Mouse (Mus musculus): ENCODE results near the gene Cfap61.

Cfap61 gene

DNA sequence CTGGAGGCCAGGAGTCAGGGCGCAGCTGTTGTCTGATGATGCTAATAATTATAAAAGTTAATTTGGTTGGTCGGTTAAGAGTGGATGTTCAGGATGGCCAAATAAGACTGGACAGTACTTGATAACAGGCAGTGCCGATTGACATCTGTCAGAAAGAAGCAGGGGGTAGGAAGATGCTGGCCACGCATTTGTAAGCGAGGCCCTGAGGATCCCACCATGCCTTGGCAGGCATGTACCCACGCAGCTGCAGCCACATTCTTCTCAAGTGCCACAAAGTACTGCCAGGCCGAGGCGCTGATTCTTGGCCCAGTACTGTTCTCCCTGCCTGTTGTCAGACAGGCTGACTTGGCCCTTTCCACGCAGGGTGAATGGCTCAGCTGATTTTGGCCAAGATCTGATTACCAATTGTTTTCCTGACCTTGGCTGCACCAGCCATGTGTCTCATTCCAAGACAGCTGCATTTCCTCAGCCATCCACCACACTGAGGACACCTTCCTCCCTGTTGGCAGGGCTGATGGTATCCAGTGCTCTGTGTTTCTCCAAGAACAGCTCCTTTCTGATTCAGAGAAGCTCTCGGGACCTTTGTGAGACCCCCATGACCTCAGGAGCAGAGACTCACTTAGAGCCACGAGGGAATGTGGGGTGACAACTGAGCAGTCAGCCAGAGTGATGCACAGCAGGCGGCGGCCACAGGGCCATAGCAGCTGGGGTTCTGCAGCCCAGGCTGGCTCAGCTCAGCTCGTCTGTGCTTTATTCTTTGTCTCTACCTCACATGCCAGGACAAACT lies 233.6 kb downstream of the Cfap61 start:
- no peak for DNase-seq

DNA sequence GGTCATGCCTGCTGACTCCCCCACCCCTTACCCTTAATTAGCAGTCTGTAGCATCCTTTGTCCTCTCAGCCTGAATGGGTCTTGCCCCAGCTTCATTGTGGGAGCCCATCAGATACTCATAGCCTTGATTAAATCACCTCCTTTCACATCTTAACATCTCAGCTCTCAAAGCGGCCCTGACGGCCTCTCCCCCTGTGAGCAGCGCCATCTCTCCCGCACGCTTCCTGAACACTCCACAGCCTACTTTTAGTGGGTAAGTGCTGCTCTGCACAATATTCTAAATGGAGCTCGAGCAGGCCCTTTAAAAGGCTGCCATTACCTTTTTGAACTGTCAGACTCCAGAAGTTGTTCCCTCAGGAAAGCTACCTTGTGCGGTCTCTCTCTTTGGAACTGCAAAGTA lies 234.9 kb downstream of the Cfap61 start:
- DNase-seq: no peak

DNA sequence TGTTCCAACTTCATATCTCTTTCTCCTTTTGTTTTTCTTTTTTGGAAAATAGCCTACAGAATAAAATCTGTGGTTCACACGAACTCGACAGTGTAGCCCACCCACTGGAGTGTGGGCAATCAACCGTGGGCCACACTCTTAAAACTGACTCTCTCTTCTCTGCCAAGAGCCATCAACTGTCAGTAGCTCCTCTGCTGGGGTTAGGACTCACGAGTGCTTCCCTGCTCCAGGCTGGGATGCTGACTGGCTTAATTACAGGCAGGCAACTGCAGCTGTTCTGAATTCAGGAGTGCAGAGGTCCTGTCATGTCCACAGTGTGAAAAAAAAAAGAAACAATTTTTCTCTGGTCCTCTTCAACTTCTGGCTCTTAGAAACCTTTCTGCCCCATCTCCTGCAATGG lies 237.5 kb downstream of the Cfap61 start:
- DNase-seq: no peak

DNA sequence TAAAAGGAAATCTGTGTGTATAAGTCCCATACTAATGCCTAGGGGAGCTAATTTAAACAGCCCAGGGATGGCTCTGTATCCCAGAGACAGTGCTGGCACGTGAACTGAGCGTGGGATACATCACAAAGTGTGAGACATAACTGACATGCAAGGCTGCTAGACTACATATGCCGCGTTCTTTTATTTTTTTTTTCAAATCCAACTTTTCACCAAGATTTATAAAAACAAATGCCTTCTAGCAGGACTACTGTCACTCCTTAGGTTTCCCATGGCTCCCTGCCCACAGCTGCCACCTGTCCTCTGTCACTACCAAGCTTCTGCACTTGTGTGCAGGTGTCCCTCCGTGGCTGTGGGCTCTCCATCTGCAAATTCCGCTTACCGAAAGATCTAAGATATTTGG lies 239.6 kb downstream of the Cfap61 start:
- DNase-seq: no peak

DNA sequence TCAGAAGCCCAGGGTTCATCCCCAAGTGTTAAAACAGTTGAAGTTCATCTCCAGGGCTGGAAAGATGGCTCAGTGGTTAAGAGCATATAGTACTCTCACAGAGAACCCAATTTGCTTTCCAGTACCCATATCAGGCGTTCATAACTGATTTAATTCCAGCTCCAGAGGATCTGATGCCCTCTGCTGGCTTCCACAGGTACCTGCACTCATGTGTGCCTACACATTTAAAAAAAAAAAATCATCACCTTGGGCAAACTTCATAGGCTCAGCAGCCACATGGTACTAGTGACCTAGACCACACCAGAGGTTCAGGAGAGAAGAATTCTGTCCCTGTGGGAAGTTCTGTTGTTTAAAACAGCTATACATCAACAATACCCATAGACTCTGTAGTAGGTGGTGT lies 244.1 kb downstream of the Cfap61 start:
- no peak for DNase-seq

DNA sequence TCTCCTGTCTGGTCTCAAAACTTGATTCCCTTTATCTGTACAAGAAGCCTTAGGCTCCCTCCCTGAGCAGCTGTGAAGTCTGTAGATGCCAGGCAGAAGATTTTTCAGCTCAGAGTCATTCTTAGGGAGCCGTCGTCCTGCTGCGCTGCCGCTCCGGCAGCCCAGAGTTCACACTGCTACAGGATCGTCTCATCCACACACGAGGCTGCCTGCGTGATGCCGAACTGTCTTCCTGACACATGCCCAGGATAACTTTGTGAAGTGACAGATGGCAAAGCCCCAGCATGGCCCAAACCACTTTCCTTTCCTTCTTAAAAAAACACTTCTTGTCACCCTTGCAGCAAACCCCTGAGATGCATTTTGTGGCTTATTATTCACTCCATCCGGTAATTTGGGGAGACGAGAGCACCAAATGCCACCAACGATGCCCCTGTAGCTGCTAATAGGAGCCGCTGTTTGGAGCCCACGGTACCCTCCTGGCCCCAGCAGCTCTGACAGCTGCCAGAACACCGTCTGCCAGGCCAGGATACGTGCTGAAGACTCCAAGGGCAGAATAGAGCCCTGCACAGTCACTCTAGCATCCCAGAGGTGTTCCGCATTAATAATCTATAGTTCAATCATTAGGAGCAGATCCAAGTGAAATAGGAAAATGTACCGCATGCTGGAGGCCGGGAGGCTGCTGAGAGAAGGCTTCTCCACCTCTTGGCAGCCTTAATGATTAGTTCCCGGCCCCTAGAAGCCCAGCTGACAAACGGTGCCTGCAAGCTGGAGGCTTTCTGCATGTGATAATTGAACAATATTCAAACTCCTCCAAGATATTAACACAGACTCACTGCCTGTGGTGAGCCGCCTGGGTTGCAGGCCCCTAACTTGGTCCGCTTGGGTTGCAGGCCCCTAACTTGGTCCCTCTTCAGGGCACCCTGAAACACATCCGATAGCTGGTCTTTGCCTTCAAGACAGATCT lies 249.5 kb downstream of the Cfap61 start:
- DNase-seq: no peak

DNA sequence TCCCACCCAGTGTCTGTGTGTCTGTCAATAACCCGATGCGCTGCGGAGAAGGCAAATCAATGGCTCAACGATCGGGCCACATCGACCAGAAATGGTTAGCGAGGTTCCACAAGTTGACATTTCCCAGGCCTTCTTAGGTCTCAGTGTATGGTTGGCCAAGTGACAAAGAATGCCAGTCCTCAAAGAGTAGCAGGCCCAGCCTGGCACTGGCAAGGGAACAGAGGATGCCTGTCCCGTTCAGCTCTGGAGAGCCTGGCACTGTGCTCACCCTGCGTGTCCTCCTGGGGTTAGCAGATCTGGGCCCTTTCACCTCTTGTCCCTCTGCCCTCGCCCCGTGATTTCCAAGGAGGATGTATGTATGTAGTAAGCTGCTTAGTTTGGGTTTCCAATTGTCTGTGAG lies 261.5 kb downstream of the Cfap61 start:
- no peak for DNase-seq

DNA sequence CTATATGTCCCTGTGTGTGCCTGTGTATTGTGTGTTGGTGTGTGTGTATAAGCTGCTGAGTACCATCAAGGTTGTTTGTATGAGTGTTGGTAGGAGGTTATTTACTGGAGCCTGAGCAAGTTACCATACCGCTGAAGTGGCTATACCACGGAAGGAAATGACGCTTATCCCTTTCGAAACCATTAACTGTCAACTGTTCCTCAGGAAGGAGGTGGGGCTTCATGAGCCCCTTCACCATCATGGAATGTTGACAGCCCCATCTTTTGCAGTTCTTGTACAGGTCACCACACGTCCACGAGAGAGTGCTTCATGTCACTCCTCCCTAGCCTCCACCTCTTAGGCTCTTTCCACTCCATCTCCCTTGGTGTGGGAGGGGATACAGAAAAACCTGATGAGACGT lies 263.4 kb downstream of the Cfap61 start:
- DNase-seq: no peak

DNA sequence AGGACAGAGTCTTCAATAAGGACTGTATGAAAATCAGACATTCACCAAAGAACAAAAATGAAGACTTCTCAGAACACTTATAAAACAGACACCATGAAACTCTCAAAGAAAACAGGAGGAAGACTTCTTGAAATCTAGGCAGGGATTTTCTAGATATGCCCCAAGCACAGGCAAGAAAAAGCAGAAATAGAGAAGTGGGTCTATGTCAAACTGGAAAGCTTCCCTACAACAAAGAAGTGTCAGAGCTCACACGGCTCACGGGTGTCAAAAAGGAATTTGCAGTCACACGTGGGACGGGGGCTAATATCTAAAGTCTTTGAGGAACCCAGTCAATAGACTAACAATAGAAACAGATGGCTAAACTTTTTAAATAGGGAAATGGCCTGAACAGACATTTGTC lies 276.4 kb downstream of the Cfap61 start:
- no peak for DNase-seq

DNA sequence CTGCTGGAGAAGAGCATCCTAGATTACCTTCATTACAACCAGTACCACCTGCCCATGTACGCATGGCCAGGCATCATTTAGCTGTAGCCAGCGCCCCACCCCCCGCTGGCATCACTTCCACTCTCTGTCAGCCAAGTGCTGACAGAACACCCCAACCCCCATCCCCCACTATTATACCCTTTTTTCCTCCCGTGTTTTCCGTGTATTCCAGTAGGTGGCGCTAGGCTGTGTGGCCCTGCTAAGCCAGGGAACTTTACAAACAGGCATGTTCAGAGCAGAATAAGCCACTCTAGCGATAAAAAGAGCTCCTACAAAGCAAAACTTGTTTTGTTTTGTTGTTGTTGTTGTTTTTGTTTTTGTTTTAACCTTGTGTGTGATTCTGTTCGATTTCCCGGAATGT lies 280.1 kb downstream of the Cfap61 start:
- DNase-seq: no peak

DNA sequence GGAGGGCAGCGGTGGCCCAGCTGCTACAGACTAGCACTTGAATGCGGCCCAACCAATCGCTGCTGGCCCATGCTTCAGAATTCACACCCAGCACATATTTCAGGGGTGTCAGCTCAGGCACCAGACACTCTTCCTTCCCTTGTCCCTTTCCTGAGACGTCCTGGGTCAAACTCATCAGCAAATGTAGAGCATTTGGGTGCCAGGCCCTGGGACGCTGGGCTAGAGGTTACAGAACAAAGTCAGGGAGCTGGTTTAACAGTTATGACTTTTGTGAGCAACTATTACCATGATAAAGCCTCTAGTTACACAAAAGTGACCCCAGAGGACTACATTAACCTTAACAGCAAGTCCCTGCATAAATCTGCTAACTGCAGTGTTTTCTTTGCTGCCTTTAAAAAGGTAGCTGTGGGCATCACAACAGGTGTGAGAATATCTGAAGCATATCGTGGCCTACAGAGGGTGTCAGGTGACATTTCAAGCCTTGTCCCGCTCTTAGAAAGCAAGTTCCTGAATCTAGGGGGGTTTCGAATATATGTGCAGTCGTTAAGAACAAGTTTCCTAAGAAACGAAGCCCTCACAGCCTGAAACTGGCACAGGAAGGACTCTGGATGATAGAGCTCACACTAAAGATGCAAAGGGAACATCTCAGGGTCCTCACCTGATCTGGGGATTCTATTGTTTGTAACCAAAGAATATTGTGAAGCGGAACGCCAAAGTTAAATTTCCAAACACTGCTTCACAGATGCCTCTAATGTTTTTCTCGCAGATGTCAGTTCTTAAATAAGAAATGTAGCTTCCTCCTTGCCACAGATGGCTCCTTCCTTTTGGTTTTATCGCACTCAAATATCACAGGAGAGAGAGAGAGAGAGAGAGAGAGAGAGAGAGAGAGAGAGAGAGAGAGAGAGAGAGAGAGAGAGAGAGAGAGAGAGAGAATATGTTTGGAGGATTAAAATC lies 281.8 kb downstream of the Cfap61 start:
- DNase-seq: no peak

DNA sequence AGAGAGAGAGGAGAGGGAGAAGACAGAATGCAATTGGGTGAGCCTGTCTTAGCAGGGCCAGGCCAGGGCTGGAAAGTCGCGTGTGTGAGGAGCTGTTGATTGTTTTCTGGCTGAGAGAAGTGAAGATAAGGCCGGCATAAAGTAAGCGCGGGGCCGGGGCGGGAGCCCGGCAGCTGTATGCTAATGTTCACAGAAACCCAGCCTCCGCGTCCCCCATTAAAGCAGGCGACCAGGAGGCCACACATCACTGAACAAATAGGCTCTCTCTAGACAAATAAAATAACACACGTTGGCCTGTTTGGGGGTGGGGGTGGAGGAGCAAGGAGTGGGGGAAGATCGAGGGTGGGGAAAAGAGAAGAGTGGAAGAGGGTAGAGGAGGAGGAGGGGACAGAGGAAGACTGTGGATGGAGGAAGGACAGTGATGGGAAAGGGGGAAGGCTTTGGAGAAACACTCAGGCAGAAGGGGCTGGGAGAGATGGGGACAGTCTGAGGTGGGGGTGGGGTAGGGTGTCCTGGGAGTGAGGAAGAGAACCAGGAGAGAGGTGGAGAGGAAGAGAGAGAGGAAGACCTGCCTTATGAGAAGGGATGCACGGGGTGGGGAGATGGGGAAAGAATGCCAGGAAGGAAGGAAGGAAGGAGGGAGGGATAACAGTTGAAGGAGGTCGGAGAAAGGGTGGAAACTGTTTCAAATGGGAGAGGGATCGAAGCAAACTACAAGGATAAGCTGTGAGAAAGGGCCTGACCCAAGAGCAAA lies 282.8 kb downstream of the Cfap61 start:
- DNase-seq: no peak

DNA sequence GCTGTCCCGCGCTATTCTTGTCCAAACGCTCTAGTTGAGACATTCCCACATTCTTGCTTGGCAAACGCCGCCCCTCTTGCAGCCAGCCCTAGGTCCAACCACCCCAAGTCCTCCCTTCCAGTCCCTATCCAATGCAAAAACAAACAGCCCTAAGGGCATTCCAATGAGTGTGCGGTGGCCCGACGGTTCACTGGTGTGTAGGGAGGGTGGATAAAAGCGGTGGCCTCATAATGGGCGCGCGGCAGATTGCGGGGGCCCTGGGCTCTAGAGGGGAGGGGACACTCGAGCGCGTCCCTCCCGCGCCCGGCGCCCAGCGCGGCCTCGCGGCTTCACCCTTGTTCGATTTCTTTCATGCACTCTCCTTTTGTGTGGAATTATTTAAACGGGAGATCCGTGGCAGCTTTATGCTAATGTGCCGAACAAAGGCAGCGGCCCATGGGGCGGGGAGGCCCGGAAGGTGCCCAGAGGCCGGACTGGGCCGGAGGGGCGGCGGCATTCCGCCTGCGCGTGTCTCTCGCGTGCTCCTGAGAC lies 283.6 kb downstream of the Cfap61 start:
- DNase-seq: no peak

DNA sequence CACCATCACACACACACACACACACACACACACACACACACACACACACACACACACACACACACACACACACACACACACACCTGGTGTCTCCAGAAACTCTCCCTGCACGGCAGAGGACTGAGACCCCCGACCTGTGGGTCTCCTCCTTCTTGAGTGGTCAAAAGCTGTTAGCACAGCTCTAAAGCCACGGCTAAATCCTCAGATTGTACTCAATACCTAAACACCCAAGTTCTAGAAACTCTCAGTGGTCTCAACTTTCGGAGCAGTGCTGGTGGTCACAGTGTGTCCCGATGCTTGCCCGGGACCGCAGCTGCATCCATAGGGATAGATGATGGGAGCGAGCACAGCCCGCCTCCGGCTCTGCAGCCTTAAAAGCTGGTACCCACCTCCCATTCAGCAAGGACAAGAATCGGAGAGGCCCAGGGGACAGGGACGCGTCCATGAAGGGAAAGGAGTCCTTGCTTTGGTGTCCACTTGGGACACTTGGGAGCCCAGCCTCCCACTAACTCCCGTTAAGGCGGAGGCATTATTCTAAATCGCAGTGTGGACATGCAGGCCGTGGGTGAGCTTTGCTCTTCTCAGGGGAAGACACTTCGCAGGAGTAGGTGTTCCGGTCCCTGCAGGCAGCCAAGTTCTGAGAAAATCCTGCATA lies 284.4 kb downstream of the Cfap61 start:
- DNase-seq: no peak

DNA sequence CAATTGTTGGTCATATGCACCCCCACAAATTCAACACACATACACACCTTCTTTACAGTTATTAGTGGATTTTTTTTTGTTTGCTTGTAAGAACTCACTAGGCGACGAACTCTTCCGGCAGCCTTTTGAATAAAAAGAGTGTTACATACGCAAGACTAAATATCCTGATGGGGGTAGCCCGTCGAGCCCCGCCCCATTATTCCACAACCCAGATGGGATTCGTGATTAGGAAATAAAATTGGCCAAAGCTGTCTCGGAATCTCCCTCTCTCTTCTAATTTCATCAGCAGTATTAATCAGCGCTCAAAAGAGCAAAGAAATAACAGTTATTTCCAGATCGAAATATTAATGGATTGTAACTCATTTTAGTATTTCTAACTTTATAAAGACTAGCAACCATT lies 285.2 kb downstream of the Cfap61 start:
- DNase-seq: no peak

DNA sequence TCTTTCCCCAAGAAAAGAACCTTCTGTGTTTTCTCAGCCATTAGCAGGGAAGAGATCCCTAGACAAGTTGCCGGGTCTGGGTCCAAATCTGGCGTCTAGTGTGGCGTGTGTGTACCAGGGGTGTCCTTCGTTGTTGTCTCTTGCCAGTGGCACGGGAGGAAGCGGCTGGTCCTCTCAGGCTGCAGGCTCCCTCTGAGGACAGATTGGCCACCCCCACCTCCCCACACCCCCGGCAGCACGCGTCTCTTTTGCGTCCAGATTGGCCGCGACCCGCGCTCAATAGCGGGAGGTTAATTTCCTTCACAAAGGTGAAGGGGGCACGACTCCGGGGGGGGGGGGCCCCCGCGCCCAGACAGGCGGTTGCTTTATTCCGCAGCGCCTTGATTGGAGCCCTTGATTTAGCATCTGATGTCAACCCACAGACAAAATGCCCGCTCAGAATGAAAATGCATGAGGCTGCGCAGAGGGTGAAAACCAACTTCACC lies 286.0 kb downstream of the Cfap61 start:
- no peak for DNase-seq

DNA sequence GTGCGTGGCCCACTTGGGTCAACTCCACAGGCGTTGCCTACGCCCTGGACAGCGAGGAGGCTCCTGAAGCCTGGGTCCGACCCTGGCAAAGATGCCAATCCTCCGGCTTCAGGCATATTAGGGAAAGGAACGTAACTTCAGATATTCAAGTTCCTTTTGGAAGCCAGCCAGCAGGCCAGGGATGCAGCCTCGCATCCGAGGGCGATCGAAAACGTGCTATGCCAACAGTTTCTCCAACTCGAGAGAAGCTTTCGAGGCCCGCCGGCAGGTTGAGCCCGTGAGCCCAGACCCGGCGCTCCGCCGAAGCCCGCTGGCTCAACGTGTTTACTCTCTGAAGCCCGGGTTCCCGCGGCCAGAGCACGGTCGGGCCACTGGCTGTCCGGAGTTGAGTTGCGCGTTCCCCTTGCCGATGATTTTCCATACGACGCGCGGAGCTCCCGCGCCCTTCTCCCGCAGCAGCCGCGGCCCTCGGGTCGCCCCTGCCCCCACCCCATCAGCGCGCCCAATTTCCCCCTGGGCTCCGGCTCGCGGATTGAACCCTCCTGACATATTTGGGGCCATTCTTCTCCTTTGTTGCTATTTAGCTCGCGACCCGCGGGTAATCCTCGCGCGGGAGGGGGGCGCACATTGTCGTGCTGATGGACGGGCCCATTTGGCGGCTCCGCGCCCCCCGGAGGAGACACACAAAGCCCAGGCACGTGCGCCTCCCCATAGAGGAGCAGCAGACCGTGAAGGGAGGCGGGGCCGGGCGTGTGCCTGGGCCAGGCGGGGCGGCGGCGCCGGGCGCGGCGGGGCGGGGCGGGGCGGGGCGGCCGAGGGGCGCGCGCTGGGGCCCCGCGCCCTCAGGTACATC lies 286.7 kb downstream of the Cfap61 start, which contains the start of gene Insm1:
Insm1 (plus strand) TSS at position 846 of the 853 bp plus-strand sequence.
- DNase-seq: peak; percentile 10 to 28

DNA sequence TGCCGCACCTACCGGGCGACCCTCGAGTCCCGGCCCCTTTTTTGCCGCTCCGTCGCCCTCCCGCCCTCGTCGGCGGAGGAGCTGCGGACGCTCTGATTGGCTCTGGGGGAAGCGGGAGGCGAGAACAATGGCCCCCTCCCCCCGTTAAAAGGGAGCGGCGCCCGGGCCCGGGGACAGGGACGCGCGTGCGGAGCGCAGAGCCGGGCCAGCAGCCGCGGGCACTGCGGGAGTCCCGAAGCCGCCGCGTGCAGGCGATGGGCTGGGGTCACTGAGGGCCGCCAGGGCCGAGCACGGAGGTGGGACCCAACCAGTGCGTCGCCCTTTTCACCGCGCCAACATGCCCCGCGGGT lies 287.3 kb downstream of the Cfap61 start:
- no peak for DNase-seq

DNA sequence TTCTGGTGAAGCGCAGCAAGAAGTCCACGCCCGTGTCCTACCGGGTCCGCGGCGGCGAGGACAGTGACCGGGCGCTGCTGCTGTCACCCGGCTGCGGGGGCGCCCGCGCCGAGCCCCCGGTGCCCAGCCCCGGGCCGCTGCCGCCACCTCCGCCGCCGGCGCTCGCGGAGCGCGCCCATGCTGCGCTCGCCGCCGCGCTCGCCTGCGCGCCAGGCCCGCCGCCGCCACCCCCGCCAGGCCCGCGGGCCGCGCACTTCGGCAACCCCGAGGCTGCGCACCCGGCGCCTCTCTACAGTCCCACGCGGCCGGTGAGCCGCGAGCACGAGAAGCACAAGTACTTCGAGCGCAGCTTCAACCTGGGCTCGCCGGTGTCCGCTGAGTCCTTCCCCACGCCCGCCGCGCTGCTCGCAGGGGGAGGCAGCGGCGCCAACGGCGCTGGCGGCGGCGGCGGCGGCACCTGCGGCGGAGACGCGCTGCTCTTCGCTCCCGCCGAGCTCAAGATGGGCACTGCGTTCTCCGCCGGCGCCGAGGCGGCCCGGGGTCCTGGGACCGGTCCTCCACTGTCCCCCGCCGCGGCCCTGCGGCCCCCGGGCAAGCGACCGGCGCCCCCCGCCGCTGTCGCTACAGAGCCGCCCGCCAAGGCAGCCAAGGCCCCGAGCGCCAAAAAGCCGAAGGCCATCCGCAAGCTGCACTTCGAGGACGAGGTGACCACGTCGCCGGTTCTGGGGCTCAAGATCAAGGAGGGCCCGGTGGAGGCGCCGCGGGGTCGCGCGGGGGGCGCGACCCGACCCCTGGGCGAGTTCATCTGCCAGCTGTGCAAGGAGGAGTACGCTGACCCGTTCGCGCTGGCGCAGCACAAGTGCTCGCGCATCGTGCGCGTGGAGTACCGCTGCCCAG lies 287.9 kb downstream of the Cfap61 start:
- peak in 1 of 2 experiments; percentile 17 for DNase-seq

Data from spleen, adult 18-20 months (tissue).